Mouse (Mus musculus): ENCODE data around the gene Plek. TPM values are rescaled to one million over a fixed set of nuclear protein-coding genes. Genes with fewer than 3 reads are reported as not detected.
"Not testable (repeated sequence)": the region's sequence is repeated elsewhere in the genome, so short reads cannot be mapped to it uniquely, and the experiment has no call there.

The Plek gene
- polyA plus RNA-seq, 1 experiment from 2014 or later: 4.2 TPM

- 90% methylated on average over 7 of the region's 7 CpGs for WGBS
- no peak overlapping the region for H3K4me3 ChIP-seq
- ATAC-seq (ENCODE audit: low read depth): no peak
Measured at GRCm38 (mm10) chr11:17019328-17019727, 32.9 kb downstream of the Plek start.

DNA sequence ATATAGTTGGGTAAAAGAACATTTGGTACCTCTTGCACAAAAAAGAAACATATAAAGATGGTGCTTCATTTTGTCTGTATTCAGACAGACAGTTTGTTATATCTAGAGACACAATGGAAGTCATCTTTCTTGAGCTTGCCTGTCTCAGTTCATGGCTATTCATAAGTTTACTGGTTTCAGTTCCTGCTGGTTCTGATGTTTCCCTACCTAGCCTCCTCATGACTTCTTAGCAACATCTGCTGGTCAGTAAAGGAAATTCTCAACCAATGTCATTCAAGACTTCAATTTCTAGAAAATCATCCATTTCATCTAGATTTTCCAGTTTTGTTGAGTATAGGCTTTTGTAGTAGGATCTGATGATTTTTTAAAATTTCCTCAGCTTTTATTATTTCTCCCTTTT is 39.2 kb downstream of the Plek start:
- Histone ChIP-seq H3K4me3 (no peak overlapping the region), H3K4me1 (replicated peaks) (no peaks in the 10 kb centered on the region), H3K9me3 (no peaks in the 10 kb centered on the region), H3K27me3 (no peaks in the 10 kb centered on the region), H3K9ac (no peak overlapping the region), H3K36me3 (no peaks in the 10 kb centered on the region), H3K27ac (replicated peaks) (no peak overlapping the region), H3K4me2 (no peak overlapping the region)
- ATAC-seq (ENCODE audit: low read depth): no peak

More at GRCm38 (mm10) chr11:17019328-17019727, 32.9 kb downstream of the Plek start:
- H3K36me3 ChIP-seq: no peaks in the 10 kb centered on the region
- H3K9ac ChIP-seq: no peak overlapping the region
- H3K9me3 ChIP-seq: peaks cover 10% of the 10 kb centered on the region; the same call in 1 of the 2 replicates
- no peak overlapping the region for H3K27ac ChIP-seq (replicated peaks)
- no peaks in the 10 kb centered on the region for H3K27me3 ChIP-seq
- H3K4me2 ChIP-seq: no peak overlapping the region
- no peaks in the 10 kb centered on the region for H3K4me1 ChIP-seq (replicated peaks)

- no peaks in the 10 kb centered on the region for H3K36me3 ChIP-seq
- no peak for ATAC-seq (ENCODE audit: low read depth)
- H3K27ac ChIP-seq (replicated peaks): no peak overlapping the region
- no peaks in the 10 kb centered on the region for H3K27me3 ChIP-seq
- no peaks in the 10 kb centered on the region for H3K9me3 ChIP-seq
- no peaks in the 10 kb centered on the region for H3K4me1 ChIP-seq (replicated peaks)
- no peak overlapping the region for H3K9ac ChIP-seq
- H3K4me2 ChIP-seq: no peak overlapping the region
- no peak overlapping the region for H3K4me3 ChIP-seq
- WGBS: 78% methylated on average over 7 of the region's 7 CpGs
Measured at GRCm38 (mm10) chr11:17008498-17008941, 43.7 kb downstream of the Plek start.

DNA sequence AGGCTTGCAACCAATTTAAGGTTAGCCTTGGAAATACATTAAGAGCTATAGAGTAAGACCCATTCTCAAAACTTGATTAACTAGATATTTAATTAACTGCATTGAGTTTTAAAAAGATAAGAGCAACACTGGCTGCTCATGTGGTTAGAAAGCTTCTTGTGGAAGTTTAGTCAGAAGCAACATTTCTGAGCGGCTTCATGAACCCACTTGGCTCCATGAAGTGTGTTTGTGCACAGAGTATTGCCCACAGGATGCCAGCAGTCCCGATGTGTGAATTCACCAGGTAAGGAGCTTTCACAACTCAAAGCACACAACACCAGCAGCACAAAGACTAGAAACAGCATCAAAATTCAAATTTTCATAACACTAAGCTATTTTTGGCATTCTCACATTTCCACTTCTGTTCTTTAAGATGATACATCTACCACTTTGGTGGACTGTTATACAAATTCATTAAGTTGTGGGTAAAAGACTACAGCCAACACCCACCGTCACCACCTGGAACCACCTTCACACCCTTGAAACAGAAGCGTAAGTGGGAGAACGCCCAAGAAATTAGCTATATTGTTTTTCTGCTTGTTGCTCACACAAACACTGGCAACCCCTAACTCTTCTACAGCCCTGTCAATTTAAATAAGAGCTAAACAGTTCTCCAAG is 44.5 kb downstream of the Plek start:
- H3K4me2 ChIP-seq: no peak overlapping the region
- no peak overlapping the region for H3K4me3 ChIP-seq
- H3K27ac ChIP-seq (replicated peaks): no peak overlapping the region
- no peak overlapping the region for H3K9ac ChIP-seq
- H3K27me3 ChIP-seq: no peaks in the 10 kb centered on the region
- 88% methylated on average over 5 of the region's 5 CpGs for WGBS
- H3K36me3 ChIP-seq: no peaks in the 10 kb centered on the region
- H3K4me1 ChIP-seq (replicated peaks): no peaks in the 10 kb centered on the region
- no peaks in the 10 kb centered on the region for H3K9me3 ChIP-seq
- ATAC-seq (ENCODE audit: low read depth): no peak

DNA sequence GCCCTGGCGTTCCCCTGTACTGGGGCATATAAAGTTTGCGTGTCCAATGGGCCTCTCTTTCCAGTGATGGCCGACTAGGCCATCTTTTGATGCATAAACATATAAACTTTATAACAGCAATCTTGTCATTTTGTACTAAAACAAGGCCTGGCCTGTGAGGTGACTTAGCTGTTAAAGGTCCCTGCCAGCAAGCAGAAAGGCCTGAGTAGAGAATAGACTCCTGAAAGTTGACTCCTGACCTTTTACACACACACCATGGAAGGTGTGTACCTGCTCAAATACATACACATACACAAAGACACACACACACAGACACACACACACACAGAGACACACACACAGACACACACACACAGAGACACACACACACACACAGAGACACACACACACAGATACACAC is 45.7 kb downstream of the Plek start:
- H3K27me3 ChIP-seq; H3K9ac ChIP-seq; ATAC-seq (ENCODE audit: low read depth); H3K27ac ChIP-seq (replicated peaks); H3K4me3 ChIP-seq; H3K9me3 ChIP-seq; H3K4me2 ChIP-seq; H3K4me1 ChIP-seq (replicated peaks); H3K36me3 ChIP-seq: not testable (repeated sequence)
- 84% methylated on average over 3 of the region's 3 CpGs for WGBS

DNA sequence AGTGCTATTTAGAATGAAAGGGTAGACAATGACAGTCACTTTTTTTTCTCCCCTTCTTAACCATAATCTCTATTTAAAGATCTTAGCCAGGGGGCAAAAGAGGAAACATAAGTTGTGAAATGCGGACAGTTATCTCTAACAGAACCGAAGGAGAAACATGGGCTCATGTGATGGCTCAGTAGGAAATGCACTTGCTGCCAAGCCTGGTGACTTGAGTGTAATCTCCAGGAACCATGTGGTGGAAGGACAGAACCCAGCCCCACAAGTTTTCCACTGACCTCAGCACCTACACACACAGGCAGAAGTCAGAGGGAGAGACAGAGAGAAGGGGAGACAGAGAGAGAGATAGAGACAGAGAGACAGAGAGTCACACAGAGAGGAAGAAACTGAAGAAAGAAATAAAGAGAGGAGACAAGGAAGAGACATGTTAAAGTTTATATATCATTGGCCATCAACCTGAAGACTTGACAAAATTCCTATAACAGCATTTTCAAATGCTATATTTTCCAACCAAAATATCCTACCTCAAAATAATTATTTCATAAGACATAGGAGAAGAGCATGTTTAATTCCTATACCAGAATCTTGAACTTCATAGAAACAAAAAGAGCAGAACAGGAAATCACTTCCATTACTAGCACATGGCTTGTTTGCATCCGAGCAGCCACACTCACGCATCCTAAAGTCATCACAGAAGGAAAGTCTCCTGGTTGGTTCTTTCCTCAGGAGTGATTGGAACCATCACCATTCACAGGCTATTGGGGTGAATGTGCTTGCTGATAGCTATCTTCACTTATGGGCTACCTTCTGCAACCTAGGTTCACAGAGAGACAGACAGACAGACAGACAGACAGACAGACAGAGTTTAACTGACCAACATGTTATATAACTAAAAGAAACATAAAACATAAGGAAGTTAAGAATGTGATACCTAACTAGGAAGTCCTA is 47.0 kb downstream of the Plek start:
- Histone ChIP-seq H3K27ac (replicated peaks) (no peak overlapping the region), H3K4me2 (no peak overlapping the region), H3K4me1 (replicated peaks) (no peaks in the 10 kb centered on the region), H3K9me3 (no peaks in the 10 kb centered on the region), H3K27me3 (no peaks in the 10 kb centered on the region), H3K9ac (no peak overlapping the region), H3K36me3 (no peaks in the 10 kb centered on the region), H3K4me3 (no peak overlapping the region)
- ATAC-seq (ENCODE audit: low read depth): no peak
- WGBS: 88% methylated on average over 4 of the region's 4 CpGs

GRCm38 (mm10) chr11:17003757-17004156 is 48.4 kb downstream of the Plek start:
- 83% methylated on average over 3 of the region's 3 CpGs for WGBS

GRCm38 (mm10) chr11:17002739-17003373 is 49.3 kb downstream of the Plek start:
- ATAC-seq (ENCODE audit: low read depth): no peak
- Histone ChIP-seq H3K27me3 (no peaks in the 10 kb centered on the region), H3K9me3 (no peaks in the 10 kb centered on the region), H3K27ac (replicated peaks) (no peak overlapping the region), H3K4me1 (replicated peaks) (no peaks in the 10 kb centered on the region), H3K4me2 (no peak overlapping the region), H3K4me3 (no peak overlapping the region), H3K9ac (no peak overlapping the region), H3K36me3 (no peaks in the 10 kb centered on the region)
- WGBS: 92% methylated on average over 7 of the region's 7 CpGs

More at GRCm38 (mm10) chr11:17003757-17004156, 48.4 kb downstream of the Plek start:
- Histone ChIP-seq H3K4me1 (replicated peaks) (no peaks in the 10 kb centered on the region), H3K9me3 (no peaks in the 10 kb centered on the region), H3K36me3 (no peaks in the 10 kb centered on the region), H3K27me3 (no peaks in the 10 kb centered on the region), H3K4me3 (no peak overlapping the region), H3K4me2 (no peak overlapping the region), H3K9ac (no peak overlapping the region), H3K27ac (replicated peaks) (no peak overlapping the region)
- no peak for ATAC-seq (ENCODE audit: low read depth)

DNA sequence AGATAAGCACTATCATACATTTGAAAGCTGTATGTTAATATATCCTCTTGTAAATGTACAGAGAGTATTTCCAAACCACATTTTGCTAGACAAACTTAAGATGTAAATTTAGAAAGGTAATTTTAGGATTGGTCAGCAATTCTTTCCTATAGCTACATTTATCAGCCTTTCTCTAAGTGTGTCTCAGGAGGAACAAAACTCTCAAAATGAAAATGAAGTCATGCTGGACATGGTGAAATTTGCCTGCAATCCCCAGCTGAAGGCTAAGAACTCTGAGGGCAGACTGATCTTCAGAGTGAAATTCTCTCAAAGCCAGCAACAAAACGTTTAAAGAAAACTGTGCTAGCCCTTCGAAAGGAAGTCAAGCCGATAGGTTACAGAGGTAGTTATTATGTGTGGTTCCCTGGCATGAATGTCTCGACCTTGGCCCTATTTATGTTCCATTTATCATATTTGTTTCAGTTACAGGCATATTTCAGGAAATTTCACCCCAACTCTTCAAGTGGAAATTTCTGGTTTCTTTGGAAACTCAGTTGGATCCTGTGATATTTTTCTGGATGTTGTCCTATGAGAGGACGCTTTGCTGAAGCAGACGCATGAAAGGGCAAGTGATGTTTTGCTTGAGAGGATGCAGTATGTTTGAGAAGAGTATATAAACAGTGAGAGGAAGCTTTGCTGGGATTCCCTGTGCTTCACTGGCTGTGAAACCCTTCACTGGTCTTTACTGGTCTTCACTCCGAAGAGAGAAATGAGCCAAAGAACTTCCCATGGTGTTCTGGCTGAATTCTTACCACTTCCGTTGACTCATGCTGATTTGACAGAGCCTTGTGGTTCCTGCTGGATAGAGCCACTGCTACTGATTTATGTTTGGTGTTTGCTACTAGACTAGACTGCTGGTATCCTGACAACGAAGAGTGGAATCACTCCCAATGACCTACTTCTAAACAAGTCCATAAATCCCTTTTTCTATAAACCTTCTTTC is 51.5 kb downstream of the Plek start:
- no peak for ATAC-seq (ENCODE audit: low read depth)
- Histone ChIP-seq H3K27ac (replicated peaks) (no peak overlapping the region), H3K9ac (no peak overlapping the region), H3K4me3 (no peak overlapping the region), H3K4me1 (replicated peaks) (no peaks in the 10 kb centered on the region), H3K36me3 (no peaks in the 10 kb centered on the region), H3K9me3 (no peaks in the 10 kb centered on the region), H3K4me2 (no peak overlapping the region), H3K27me3 (no peaks in the 10 kb centered on the region)
- WGBS: 74% methylated on average over 9 of the region's 9 CpGs

- Histone ChIP-seq H3K4me1 (replicated peaks) (no peaks in the 10 kb centered on the region), H3K4me2 (no peak overlapping the region), H3K9ac (no peak overlapping the region), H3K27ac (replicated peaks) (no peak overlapping the region), H3K9me3 (no peaks in the 10 kb centered on the region), H3K4me3 (no peak overlapping the region), H3K36me3 (no peaks in the 10 kb centered on the region), H3K27me3 (no peaks in the 10 kb centered on the region)
- no peak for ATAC-seq (ENCODE audit: low read depth)
Measured at GRCm38 (mm10) chr11:16999933-17000332, 52.2 kb downstream of the Plek start.

DNA sequence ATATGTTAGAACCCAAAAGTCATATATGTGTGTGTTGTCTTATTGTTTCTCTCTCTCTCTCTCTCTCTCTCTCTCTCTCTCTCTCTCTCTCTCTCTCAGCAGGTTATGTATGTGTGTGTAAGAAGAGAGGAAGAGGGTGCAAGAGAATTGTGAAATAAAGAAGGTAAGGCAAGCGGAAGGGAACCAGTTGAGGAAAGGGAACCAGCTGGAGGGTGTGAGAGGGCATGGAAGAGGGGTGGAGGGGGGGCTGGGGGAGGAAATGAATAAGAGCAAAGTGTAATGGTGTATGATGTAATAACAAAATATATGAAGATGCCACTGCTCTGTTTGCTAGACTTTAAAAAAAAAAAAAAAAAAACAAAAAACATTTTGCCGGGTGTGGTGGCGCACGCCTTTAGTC is 52.8 kb downstream of the Plek start:
- Histone ChIP-seq H3K27me3 (no peaks in the 10 kb centered on the region), H3K4me2 (no peak overlapping the region), H3K9me3 (no peaks in the 10 kb centered on the region), H3K27ac (replicated peaks) (no peak overlapping the region), H3K4me3 (no peak overlapping the region), H3K4me1 (replicated peaks) (no peaks in the 10 kb centered on the region), H3K9ac (no peak overlapping the region), H3K36me3 (no peaks in the 10 kb centered on the region)
- ATAC-seq (ENCODE audit: low read depth): no peak
- 91% methylated on average over 4 of the region's 4 CpGs for WGBS
